In genomic region chr4:125580336-125580735, GRCm38 (mm10) we compare ENCODE assay signal across 32 mouse cellular contexts.
"Had no signal": no experiment of that assay in that cellular context is flagged by ENCODE, and none has a peak within 500 bp of the region (broad histone marks: within the 10 kb centered on the region; RNA-seq: fewer than 3 reads in every experiment).

No protein-coding gene starts in this region.

- H3K27me3 ChIP-seq: liver, embryonic 12.5 days; liver, embryonic 13.5 days; liver, embryonic 15.5 days; lung, embryonic 15.5 days; midbrain, embryonic 15.5 days; neural tube, embryonic 12.5 days had no signal

- H3K4me1 ChIP-seq: limb, embryonic 10.5 days; limb, embryonic 12.5 days; limb, embryonic 13.5 days; limb, embryonic 15.5 days; liver, embryonic 12.5 days; liver, embryonic 13.5 days; liver, embryonic 15.5 days; lung, embryonic 15.5 days; megakaryocyte, embryonic 14.5 days; midbrain, embryonic 13.5 days; neural tube, embryonic 12.5 days had no signal

- H3K9ac ChIP-seq: limb, embryonic 12.5 days; limb, embryonic 13.5 days; limb, embryonic 15.5 days; liver, embryonic 12.5 days; liver, embryonic 13.5 days; liver, embryonic 14.5 days; liver, embryonic 15.5 days; liver, postnatal 0 days; lung, embryonic 14.5 days; lung, embryonic 15.5 days; midbrain, embryonic 12.5 days; midbrain, embryonic 13.5 days; midbrain, embryonic 15.5 days; neural tube, embryonic 12.5 days had no signal

- H3K36me3 ChIP-seq: limb, embryonic 10.5 days; limb, embryonic 12.5 days; limb, embryonic 13.5 days; limb, embryonic 15.5 days; liver, embryonic 12.5 days; liver, embryonic 13.5 days; liver, embryonic 15.5 days; lung, embryonic 15.5 days; midbrain, embryonic 10.5 days; midbrain, embryonic 12.5 days; midbrain, embryonic 13.5 days; midbrain, embryonic 15.5 days; neural tube, embryonic 12.5 days had no signal

- H3K27ac ChIP-seq: limb, embryonic 10.5 days; limb, embryonic 12.5 days; limb, embryonic 13.5 days; limb, embryonic 15.5 days; liver, embryonic 12.5 days; liver, embryonic 13.5 days; liver, embryonic 14.5 days; liver, embryonic 15.5 days; lung, embryonic 15.5 days; macrophage; midbrain, embryonic 10.5 days; midbrain, embryonic 12.5 days; midbrain, embryonic 13.5 days; midbrain, embryonic 15.5 days; neural tube, embryonic 12.5 days had no signal

- DNase-seq: left cerebral cortex, postnatal 4 days; liver; liver, embryonic 13.5 days; liver, postnatal 0 days; lung, adult 18-20 months; lung, adult 2 months; lung, embryonic 14.5 days; lung, postnatal 10 days; lung, postnatal 14 days; lung, postnatal 36 days; lung, postnatal 4 days; midbrain, embryonic 14.5 days had no signal

- ATAC-seq: liver, embryonic 12.5 days; liver, postnatal 0 days; lung, postnatal 0 days; midbrain, embryonic 13.5 days; midbrain, embryonic 15.5 days; midbrain, embryonic 16.5 days had no signal

- H3K9me3 ChIP-seq: limb, embryonic 10.5 days; limb, embryonic 12.5 days; limb, embryonic 13.5 days; limb, embryonic 15.5 days; liver, embryonic 12.5 days; liver, embryonic 13.5 days; liver, embryonic 15.5 days; lung, embryonic 15.5 days; megakaryocyte, embryonic 14.5 days; midbrain, embryonic 10.5 days; midbrain, embryonic 12.5 days; midbrain, embryonic 13.5 days; midbrain, embryonic 15.5 days; neural tube, embryonic 12.5 days had no signal

- H3K4me2 ChIP-seq: limb, embryonic 12.5 days; limb, embryonic 13.5 days; limb, embryonic 15.5 days; liver, embryonic 11.5 days; liver, embryonic 12.5 days; liver, embryonic 13.5 days; liver, embryonic 15.5 days; lung, embryonic 14.5 days; lung, embryonic 15.5 days; midbrain, embryonic 11.5 days; midbrain, embryonic 12.5 days; midbrain, embryonic 13.5 days; midbrain, embryonic 15.5 days; neural tube, embryonic 12.5 days had no signal

- H3K4me3 ChIP-seq: limb, embryonic 10.5 days; limb, embryonic 12.5 days; limb, embryonic 13.5 days; limb, embryonic 15.5 days; liver, embryonic 12.5 days; liver, embryonic 13.5 days; liver, embryonic 15.5 days; lung, embryonic 15.5 days; megakaryocyte, embryonic 14.5 days; midbrain, embryonic 10.5 days; midbrain, embryonic 12.5 days; midbrain, embryonic 13.5 days; midbrain, embryonic 15.5 days; myocyte; neural tube, embryonic 12.5 days had no signal
